Mouse (Mus musculus) hindbrain, embryonic 14.5 days (tissue): ENCODE data around the gene Dnah7a. TPM values are rescaled to one million over a fixed set of nuclear protein-coding genes. Genes with fewer than 3 reads are reported as not detected.
"Not testable (repeated sequence)": the region's sequence is repeated elsewhere in the genome, so short reads cannot be mapped to it uniquely, and the experiment has no call there.

ENCODE experiments used
- ATAC-seq: fragments of 200-750 bp; cut with Nextera tagmentation; 2 replicates; pipeline ENCODE4 v1.8.0; 2017; ENCODE audit warnings: moderate number of reproducible peaks, mild to moderate bottlenecking, moderate TSS enrichment, moderate library complexity; ENCODE audit not compliant: low FRiP score
- DNase-seq: peaks from one replicate; pipeline ENCODE4 v3.0.0-alpha.2; 2015; ENCODE audit warnings: low spot score
- H3K27ac ChIP-seq: fragments of 300-500 bp; sonication (generic); 2 replicates; pipeline ENCODE4 v1.5.1; 2014; ENCODE audit warnings: mild to moderate bottlenecking, moderate library complexity
- H3K27me3 ChIP-seq: fragments of 300-500 bp; sonication (generic); 2 replicates; pipeline ENCODE4 v1.6.1; 2014; ENCODE audit warnings: mild to moderate bottlenecking, low read length, mixed read lengths; ENCODE audit not compliant: control insufficient read depth, insufficient read depth
- H3K36me3 ChIP-seq: fragments of 300-500 bp; sonication (generic); replicated peaks from 2 replicates; pipeline ENCODE4 v1.6.1; 2014; ENCODE audit not compliant: control insufficient read depth, insufficient read depth
- H3K4me1 ChIP-seq: fragments of 300-500 bp; sonication (generic); replicated peaks from 2 replicates; pipeline ENCODE4 v1.6.1; 2014; ENCODE audit warnings: antibody characterized with exemption, low read length, mixed read lengths; ENCODE audit not compliant: control insufficient read depth, insufficient read depth
- H3K4me2 ChIP-seq: fragments of 300-500 bp; sonication (generic); replicated peaks from 2 replicates; pipeline ENCODE4 v1.6.1; 2014; ENCODE audit warnings: mild to moderate bottlenecking, moderate library complexity
- H3K4me3 ChIP-seq: fragments of 300-500 bp; sonication (generic); replicated peaks from 2 replicates; pipeline ENCODE4 v1.5.1; 2014; ENCODE audit warnings: mild to moderate bottlenecking, low read length
- H3K9ac ChIP-seq: fragments of 300-500 bp; sonication (generic); 2 replicates; pipeline ENCODE4 v1.6.1; 2014
- H3K9me3 ChIP-seq: fragments of 300-500 bp; sonication (generic); 2 replicates; pipeline ENCODE4 v1.6.1; 2016; ENCODE audit warnings: low read length; ENCODE audit not compliant: control insufficient read depth
- WGBS: fragments of 180-500 bp; shearing (Covaris S2); extraction: QIAGEN DNeasy Blood & Tissue Kit; methylation state at CpG from one replicate; pipeline ENCODE4 v1.1.7; 2014; 5-methylcytosine and 5-hydroxymethylcytosine counted together
- polyA plus RNA-seq: library from polyadenylated mRNA; unstranded; fragments of >200 nt; fragmentation: Nextera tagmentation; extraction: Ambion mirVana; gene quantifications from 2 replicates; pipeline ENCODE4 v1.2.1, GENCODE M21; 2014

Gene Dnah7a
- polyA plus RNA-seq = 9.9 and 10.4 TPM in 2 replicates

DNA sequence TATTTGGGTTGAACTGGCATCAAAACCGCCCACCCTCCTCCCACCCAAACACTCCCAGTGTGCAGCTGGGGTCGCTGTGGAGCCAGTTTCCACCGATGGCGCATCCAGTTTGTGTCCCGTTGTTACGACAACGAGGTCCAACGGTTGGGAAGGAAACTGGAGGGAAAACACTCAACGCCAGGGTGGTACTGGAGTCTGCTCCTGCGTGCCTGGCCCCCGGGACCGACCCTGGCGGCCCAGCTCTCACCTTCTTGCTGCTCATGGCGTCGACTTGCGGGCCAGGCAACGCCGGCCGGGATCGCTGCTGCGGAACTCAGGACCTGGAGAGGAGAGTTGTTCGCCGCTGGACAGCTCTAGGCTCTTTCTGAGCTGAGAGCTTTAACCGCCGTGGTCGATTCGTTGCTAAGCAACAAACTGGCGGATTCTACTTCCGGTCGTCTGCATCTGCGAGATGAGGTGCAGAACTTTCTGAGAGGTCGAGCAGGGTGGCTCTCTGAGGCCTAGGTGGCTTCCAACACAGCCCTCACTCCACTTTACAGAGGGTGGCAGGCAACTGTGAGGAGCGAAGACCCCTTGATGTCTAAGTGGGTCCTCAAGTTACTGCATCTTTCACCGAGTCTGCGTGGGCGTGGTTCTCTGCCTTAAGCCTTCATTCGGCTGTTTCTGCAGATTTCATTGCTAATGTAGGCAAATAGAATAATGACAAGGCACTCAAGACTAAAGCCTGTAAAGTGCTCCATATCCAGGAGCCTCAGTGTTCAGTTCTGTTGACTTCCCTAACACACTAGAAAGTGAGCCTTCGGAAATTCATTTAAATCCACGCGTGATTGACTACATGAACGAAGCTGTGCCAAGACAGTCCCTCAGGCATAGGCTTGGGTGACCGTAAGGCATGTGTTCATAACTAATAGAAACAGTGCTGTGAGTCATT, at the start of gene Dnah7a:
Dnah7a (minus strand) TSS at position 354 of the 931 bp plus-strand sequence.
- Histone ChIP-seq H3K27me3 (no peaks in the 10 kb centered on the region), H3K27ac (peak within 1 kb of the TSS; percentile 75), H3K4me2 (peak within 1 kb of the TSS; percentile 64), H3K4me3 (peak within 1 kb of the TSS; percentile 47), H3K9ac (peak within 1 kb of the TSS; percentile 55), H3K36me3 (no peaks in the 10 kb centered on the region), H3K4me1 (0 out of 2 replicates have a peak, but pooled peaks cover 12% of the 10 kb centered on the region), H3K9me3 (no peaks in the 10 kb centered on the region)
- DNase-seq (peak; percentile 77), ATAC-seq (peak; percentile 86)
- 14% methylated on average over 42 of the region's 42 CpGs for WGBS

DNA sequence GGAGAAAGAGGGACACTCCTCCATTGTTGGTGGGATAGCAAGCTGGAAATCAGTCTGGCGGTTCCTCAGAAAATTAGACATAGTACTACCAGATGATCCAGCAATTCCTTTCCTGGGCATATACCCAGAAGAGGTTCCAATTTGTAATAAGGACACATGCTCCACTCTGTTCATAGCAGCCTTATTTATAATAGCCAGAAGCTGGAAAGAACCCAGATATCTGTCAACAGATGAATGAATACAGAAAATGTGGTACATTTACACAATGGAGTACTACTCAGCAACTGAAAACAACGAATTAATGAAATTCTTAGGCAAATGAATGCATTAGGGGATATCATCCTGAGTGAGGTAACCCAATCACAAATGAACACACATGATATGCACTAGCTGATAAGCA, 46.9 kb upstream of the Dnah7a start:
- WGBS = 87% methylated on average over 2 of the region's 2 CpGs
- not testable (repeated sequence) for H3K9me3 ChIP-seq, ATAC-seq, H3K4me2 ChIP-seq, H3K4me1 ChIP-seq, DNase-seq, H3K27ac ChIP-seq, H3K9ac ChIP-seq, H3K4me3 ChIP-seq, H3K36me3 ChIP-seq, H3K27me3 ChIP-seq

DNA sequence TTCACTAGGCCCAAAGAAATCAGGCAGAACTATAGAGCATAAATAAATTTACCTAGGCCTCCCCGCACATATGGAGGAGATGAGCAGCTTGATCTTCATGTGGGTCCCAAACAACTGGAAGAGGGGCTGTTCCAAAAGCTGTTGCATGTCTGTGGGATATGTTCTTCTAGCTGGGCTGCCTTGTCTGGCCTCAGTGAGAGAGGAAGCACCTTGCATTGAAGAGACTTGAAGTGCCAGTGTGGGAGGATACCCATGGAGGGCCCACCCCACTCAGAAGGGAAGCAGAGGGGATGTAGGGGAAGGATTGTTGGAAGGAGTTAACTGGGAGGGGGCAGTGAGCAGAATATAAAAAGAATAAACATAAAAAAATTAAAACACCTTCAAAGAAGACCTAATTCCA, 44.6 kb upstream of the Dnah7a start:
- WGBS = 71% methylated on average over 1 of the region's 1 CpGs
- no peaks in the 10 kb centered on the region for H3K9me3 ChIP-seq
- no peaks in the 10 kb centered on the region for H3K36me3 ChIP-seq
- no peak overlapping the region for H3K4me3 ChIP-seq
- H3K9ac ChIP-seq = no peak overlapping the region
- no peaks in the 10 kb centered on the region for H3K4me1 ChIP-seq
- H3K27me3 ChIP-seq = no peaks in the 10 kb centered on the region
- DNase-seq (no peak), ATAC-seq (no peak)
- no peak overlapping the region for H3K27ac ChIP-seq
- no peak overlapping the region for H3K4me2 ChIP-seq

DNA sequence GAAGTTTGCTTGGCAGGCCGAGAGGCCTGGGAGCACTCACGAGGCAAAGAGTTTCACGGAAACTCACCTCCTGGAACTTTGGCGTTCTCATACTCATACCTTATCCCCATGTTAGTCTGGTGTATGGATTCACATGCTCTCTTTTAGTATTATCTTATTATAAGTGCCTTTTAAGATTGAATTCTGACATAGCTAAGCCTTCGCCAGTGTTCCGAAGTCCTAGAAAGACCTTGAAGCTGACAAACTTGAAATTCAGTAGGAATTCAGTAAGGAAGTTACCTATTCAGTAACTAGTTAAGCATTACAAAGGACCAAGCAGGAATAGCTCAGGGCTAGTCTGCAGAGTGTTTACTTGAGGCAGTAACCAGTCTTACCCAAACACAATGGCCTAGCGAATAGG, 44.1 kb upstream of the Dnah7a start:
- H3K9ac ChIP-seq, ATAC-seq, H3K4me3 ChIP-seq, H3K9me3 ChIP-seq, H3K4me1 ChIP-seq, H3K4me2 ChIP-seq, H3K27me3 ChIP-seq, H3K27ac ChIP-seq, H3K36me3 ChIP-seq, DNase-seq: not testable (repeated sequence)
- 83% methylated on average over 7 of the region's 7 CpGs for WGBS

DNA sequence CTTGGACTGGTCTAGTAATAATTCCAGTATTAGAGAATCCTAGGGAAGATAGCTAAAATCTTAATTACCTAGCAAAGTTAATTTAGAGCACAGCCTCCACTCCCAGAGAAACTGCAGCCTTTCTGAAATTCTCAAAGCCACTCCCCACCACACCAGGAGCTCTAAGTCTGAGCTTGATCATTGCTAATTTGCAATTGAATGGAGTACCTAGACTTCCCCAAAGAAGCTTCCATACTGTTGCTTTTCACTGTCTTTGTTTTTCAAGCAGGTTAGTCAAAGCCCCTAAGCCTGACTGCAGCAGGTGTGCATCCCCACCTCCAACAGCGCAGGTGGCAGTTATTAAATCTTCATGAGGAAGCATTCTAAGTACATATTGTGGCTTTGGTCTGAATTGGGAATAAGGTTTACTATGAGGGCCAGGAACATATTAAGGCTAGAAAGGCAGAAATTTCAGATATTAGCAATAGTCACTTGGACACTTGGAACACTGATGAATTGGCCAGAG, 43.3 kb upstream of the Dnah7a start:
- H3K9ac ChIP-seq, H3K27me3 ChIP-seq, DNase-seq, H3K4me3 ChIP-seq, H3K4me2 ChIP-seq, H3K4me1 ChIP-seq, H3K9me3 ChIP-seq, H3K36me3 ChIP-seq, ATAC-seq, H3K27ac ChIP-seq: not testable (repeated sequence)
- 47% methylated on average over 1 of the region's 1 CpGs for WGBS

DNA sequence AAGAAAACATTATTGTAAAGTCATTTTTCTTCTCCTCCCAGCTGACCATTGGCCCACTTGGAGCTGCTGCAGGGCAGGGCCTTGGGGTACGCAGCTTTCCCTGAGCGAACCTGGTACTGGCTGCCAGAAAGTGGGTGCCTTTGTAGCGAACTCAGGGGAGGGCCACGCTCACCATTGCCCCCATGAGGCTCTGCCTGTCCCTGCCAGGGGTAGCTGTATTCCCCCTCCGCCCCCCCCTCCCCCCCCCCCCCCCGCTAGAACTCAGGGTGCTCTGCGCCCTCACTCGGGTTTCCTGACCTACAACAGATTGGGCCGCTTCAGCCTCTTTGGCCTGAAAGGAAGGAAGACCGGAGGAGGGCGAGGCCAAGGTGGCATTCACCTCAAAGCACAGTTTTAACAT, 42.0 kb upstream of the Dnah7a start:
- no peaks in the 10 kb centered on the region for H3K36me3 ChIP-seq
- H3K27ac ChIP-seq = no peak overlapping the region
- whole genome bisulfite sequencing = 22% methylated on average over 10 of the region's 11 CpGs
- no peak overlapping the region for H3K4me2 ChIP-seq
- ATAC-seq = no peak
- no peak overlapping the region for H3K4me3 ChIP-seq
- no peaks in the 10 kb centered on the region for H3K27me3 ChIP-seq
- no peaks in the 10 kb centered on the region for H3K9me3 ChIP-seq
- H3K9ac ChIP-seq = no peak overlapping the region
- H3K4me1 ChIP-seq = no peaks in the 10 kb centered on the region
- no peak for DNase-seq

DNA sequence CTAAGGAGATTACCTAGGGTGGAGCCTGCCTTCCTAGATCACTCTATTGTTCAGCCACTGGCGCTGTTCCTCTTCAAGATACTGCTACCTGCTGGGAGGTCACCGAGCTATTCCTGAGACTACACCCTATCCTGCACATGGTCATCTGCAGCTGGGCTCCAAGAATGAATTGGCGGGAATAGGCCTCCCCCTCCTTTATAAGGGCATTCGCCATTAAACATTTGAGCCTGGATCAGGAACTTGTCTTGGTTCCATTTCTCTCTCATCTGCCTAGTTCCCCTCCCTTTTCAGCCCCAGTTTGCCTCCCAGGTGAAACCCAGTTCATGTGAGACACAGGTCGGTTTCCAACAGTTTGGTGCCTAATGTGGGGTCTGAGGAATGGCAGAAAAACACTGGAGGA, 39.4 kb upstream of the Dnah7a start:
- Histone ChIP-seq H3K9me3 (no peaks in the 10 kb centered on the region), H3K4me1 (no peaks in the 10 kb centered on the region), H3K9ac (no peak overlapping the region), H3K27ac (no peak overlapping the region), H3K4me2 (no peak overlapping the region), H3K27me3 (no peaks in the 10 kb centered on the region), H3K36me3 (no peaks in the 10 kb centered on the region), H3K4me3 (no peak overlapping the region)
- WGBS = 64% methylated on average over 5 of the region's 5 CpGs
- ATAC-seq (no peak), DNase-seq (no peak)

DNA sequence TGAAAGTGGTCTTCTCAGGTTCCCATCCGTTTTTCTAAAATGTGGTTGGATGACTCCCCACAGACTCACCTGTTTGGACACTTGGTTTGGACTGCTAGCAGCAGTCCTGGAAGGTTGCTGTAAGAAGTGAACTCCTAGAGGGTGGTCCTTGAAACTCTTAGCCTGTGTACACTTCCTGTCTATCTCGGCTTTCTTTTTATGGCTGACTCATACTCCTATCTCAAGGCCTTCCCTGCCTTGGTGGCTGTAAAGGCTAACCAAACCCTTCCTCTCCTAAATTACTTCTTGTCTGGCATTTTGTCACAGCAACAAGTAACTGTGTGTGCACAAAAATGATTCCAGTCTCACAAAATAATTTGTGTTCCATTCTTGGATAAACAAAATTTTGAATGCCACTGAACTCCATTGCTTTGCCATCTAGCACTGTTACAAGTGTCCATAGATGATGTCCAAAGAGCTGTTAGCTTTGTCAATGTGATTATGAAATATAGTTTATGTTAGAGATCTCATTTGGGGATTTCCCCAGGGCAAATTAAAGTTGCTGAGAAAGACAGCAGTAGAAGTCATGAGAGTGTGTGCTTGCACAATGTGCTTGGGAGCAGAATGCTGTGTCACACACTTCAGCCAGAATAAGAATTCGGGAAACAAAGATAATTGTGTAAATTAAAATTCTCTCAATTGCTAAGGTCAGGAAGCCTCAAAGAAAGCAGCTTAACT, 35.3 kb upstream of the Dnah7a start:
- Histone ChIP-seq H3K9ac (no peak overlapping the region), H3K4me1 (no peaks in the 10 kb centered on the region), H3K9me3 (no peaks in the 10 kb centered on the region), H3K4me3 (no peak overlapping the region), H3K36me3 (no peaks in the 10 kb centered on the region), H3K27me3 (no peaks in the 10 kb centered on the region), H3K27ac (no peak overlapping the region), H3K4me2 (no peak overlapping the region)
- 85% methylated on average over 3 of the region's 3 CpGs for WGBS
- DNase-seq (no peak), ATAC-seq (no peak)

DNA sequence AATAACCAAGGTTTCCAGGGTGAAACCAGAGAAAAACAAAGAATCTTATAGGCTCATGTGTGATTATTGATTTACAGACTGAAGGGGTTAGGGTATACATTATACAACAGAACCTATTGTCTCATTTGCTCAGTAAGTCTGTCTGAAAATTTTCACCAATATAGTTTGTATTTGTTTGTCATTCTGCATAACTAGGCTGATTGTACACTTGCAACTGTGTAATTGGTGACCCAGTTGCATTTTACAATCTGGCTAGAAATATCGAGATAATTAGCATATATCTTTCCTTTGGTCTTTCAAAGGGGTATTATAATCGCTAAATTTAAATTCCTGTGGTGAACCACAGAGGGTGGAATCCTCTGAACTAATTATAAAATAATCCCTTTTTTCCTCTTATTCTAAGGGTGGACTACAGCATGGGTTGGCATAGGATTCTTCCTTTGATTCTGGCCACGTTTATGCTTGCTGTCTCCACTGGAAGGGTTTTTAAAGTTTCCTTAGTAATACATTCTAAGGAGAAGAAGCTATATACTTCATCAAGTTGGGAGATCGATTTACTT, 34.3 kb upstream of the Dnah7a start:
- Histone ChIP-seq H3K4me3 (no peak overlapping the region), H3K4me2 (no peak overlapping the region), H3K27ac (no peak overlapping the region), H3K9me3 (no peaks in the 10 kb centered on the region), H3K27me3 (no peaks in the 10 kb centered on the region), H3K9ac (no peak overlapping the region), H3K36me3 (no peaks in the 10 kb centered on the region), H3K4me1 (no peaks in the 10 kb centered on the region)
- DNase-seq (no peak), ATAC-seq (peak; percentile 37; the same call in 1 of the 2 replicates)
- 60% methylated on average over 4 of the region's 4 CpGs for WGBS
